Mouse (Mus musculus) MEL (cell line): Measurements from ENCODE around the gene Fen1. TPM values are rescaled to one million over a fixed set of nuclear protein-coding genes. Genes with fewer than 3 reads are reported as not detected.

Source experiments
- DNase-seq: peaks from one replicate; pipeline ENCODE4 v3.0.0; 2011; ENCODE audit warnings: low read depth, low spot score
- H3K27ac ChIP-seq: 2 replicates; pipeline ENCODE4 v1.5.1; 2012; ENCODE audit warnings: low read depth, mild to moderate bottlenecking, control low read depth, low read length, moderate library complexity; ENCODE audit not compliant: control insufficient read depth
- H3K27me3 ChIP-seq, 2 experiments: fragments of 150-350 bp in 1 of 2; sonication (generic) in 1 of 2; 2 replicates each; pipeline ENCODE4 v1.6.1; 2012; ENCODE audit warnings: low read length in 2 of 2, mild to moderate bottlenecking in 2 of 2, improper control_type of control experiment in 1 of 2, moderate library complexity in 1 of 2; ENCODE audit not compliant: insufficient read depth in 2 of 2, control insufficient read depth in 1 of 2
- H3K36me3 ChIP-seq, 2 experiments: 2 replicates each; pipeline ENCODE4 v1.6.1; 2012 to 2014; ENCODE audit warnings: low read length in 2 of 2, improper control_type of control experiment in 1 of 2, inconsistent platforms in 1 of 2, mild to moderate bottlenecking in 1 of 2; ENCODE audit not compliant: insufficient read depth in 2 of 2, control insufficient read depth in 1 of 2
- H3K4me1 ChIP-seq, 2 experiments: fragments of 150-350 bp in 1 of 2; sonication (generic) in 1 of 2; 2 replicates each; pipeline ENCODE4 v1.6.1; 2012; ENCODE audit warnings: low read length in 2 of 2, improper control_type of control experiment in 1 of 2, mild to moderate bottlenecking in 1 of 2; ENCODE audit not compliant: insufficient read depth in 2 of 2, control insufficient read depth in 1 of 2
- H3K4me3 ChIP-seq, 2 experiments: fragments of 150-350 bp in 1 of 2; sonication (generic) in 1 of 2; 2 replicates each; pipeline ENCODE4 v1.5.1; 2012; ENCODE audit warnings: low read depth in 2 of 2, low read length in 2 of 2, mild to moderate bottlenecking in 2 of 2, moderate library complexity in 2 of 2, control low read depth in 1 of 2, improper control_type of control experiment in 1 of 2; ENCODE audit not compliant: control insufficient read depth in 1 of 2, insufficient read depth in 1 of 2
- H3K79me2 ChIP-seq: 2 replicates; pipeline ENCODE4 v1.6.1; 2012; ENCODE audit warnings: mild to moderate bottlenecking, low read length, moderate library complexity; ENCODE audit not compliant: control insufficient read depth, poor library complexity, insufficient read depth
- H3K9ac ChIP-seq: 2 replicates; pipeline ENCODE4 v1.6.1; 2012; ENCODE audit warnings: low read depth, mild to moderate bottlenecking, control low read depth, low read length, moderate library complexity; ENCODE audit not compliant: control insufficient read depth, poor library complexity, severe bottlenecking
- H3K9me3 ChIP-seq: fragments of 150-350 bp; sonication (generic); replicated peaks from 2 replicates; pipeline ENCODE4 v1.6.1; 2012; ENCODE audit warnings: mild to moderate bottlenecking, low read length, improper control_type of control experiment, moderate library complexity; ENCODE audit not compliant: insufficient read depth
- CHD1 ChIP-seq: IDR thresholded peaks from 2 replicates; pipeline ENCODE4 v1.6.1; 2012; ENCODE audit warnings: low read depth, mild to moderate bottlenecking, inconsistent platforms, low read length, improper control_type of control experiment
- CTCF ChIP-seq, 3 experiments: IDR thresholded peaks in 2 of 3; conservative IDR thresholded peaks in 1 of 3; 2 replicates each; pipeline ENCODE4 v1.5.1; 2011 to 2012; ENCODE audit warnings: low read length in 3 of 3, low read depth in 2 of 3, mild to moderate bottlenecking in 2 of 3, improper control_type of control experiment in 1 of 3, inconsistent platforms in 1 of 3, mixed read lengths in 1 of 3, moderate library complexity in 1 of 3; ENCODE audit not compliant: control insufficient read depth in 1 of 3, insufficient read depth in 1 of 3, poor library complexity in 1 of 3, severe bottlenecking in 1 of 3
- E2F4 ChIP-seq: IDR thresholded peaks from 2 replicates; pipeline ENCODE4 v1.6.1; 2011; ENCODE audit warnings: low read depth, low read length, improper control_type of control experiment, borderline replicate concordance
- HCFC1 ChIP-seq: IDR thresholded peaks from 2 replicates; pipeline ENCODE4 v1.6.1; 2012; ENCODE audit warnings: low read depth, mild to moderate bottlenecking, inconsistent platforms, low read length, improper control_type of control experiment, moderate library complexity
- JUND ChIP-seq: IDR thresholded peaks from 2 replicates; pipeline ENCODE4 v1.6.1; 2011; ENCODE audit warnings: low read depth, mild to moderate bottlenecking, improper control_type of control experiment, low read length
- KAT2A ChIP-seq: conservative IDR thresholded peaks from 2 replicates; pipeline ENCODE4 v1.6.1; 2012; ENCODE audit warnings: low read depth, low read length, improper control_type of control experiment, inconsistent platforms
- MAFK ChIP-seq: IDR thresholded peaks from 2 replicates; pipeline ENCODE4 v1.6.1; 2011; ENCODE audit warnings: low read depth, mild to moderate bottlenecking, low read length, improper control_type of control experiment, borderline replicate concordance
- MAZ ChIP-seq: IDR thresholded peaks from 2 replicates; pipeline ENCODE4 v1.6.1; 2012; ENCODE audit warnings: low read depth, mild to moderate bottlenecking, inconsistent platforms, low read length, improper control_type of control experiment
- MEF2A ChIP-seq: IDR thresholded peaks from 2 replicates; pipeline ENCODE4 v1.6.1; 2014; ENCODE audit warnings: low read depth, mild to moderate bottlenecking, inconsistent platforms, low read length, improper control_type of control experiment; ENCODE audit not compliant: poor library complexity, insufficient replicate concordance, severe bottlenecking; ENCODE audit errors: extremely low read depth
- MYB ChIP-seq: IDR thresholded peaks from 2 replicates; pipeline ENCODE4 v1.6.1; 2011; ENCODE audit warnings: mild to moderate bottlenecking, low read depth, low read length, improper control_type of control experiment
- MYC ChIP-seq: IDR thresholded peaks from 2 replicates; pipeline ENCODE4 v1.6.1; 2011; ENCODE audit warnings: low read depth, mild to moderate bottlenecking, low read length, improper control_type of control experiment, moderate library complexity
- NELFE ChIP-seq: IDR thresholded peaks from 2 replicates; pipeline ENCODE4 v1.6.1; 2011; ENCODE audit warnings: low read depth, low read length, improper control_type of control experiment
- POLR2A ChIP-seq, 2 experiments: IDR thresholded peaks; 2 replicates each; pipeline ENCODE4 v1.6.1; 2011 to 2012; ENCODE audit warnings: low read length in 2 of 2, mild to moderate bottlenecking in 2 of 2, control low read depth in 1 of 2, improper control_type of control experiment in 1 of 2, low read depth in 1 of 2, moderate library complexity in 1 of 2; ENCODE audit not compliant: control insufficient read depth in 1 of 2, insufficient read depth in 1 of 2, poor library complexity in 1 of 2
- POLR2AphosphoS2 ChIP-seq: IDR thresholded peaks from 2 replicates; pipeline ENCODE4 v1.6.1; 2011; ENCODE audit warnings: low read length, improper control_type of control experiment
- POLR2AphosphoS5 ChIP-seq: IDR thresholded peaks from 2 replicates; pipeline ENCODE4 v1.6.1; 2012; ENCODE audit warnings: low read depth, borderline replicate concordance, mild to moderate bottlenecking, inconsistent platforms, low read length, moderate library complexity, mixed read lengths
- RAD21 ChIP-seq: IDR thresholded peaks from 2 replicates; pipeline ENCODE4 v1.6.1; 2011; ENCODE audit warnings: mild to moderate bottlenecking, low read depth, low read length, improper control_type of control experiment
- RCOR1 ChIP-seq: IDR thresholded peaks from 2 replicates; pipeline ENCODE4 v1.6.1; 2012; ENCODE audit warnings: low read depth, mild to moderate bottlenecking, inconsistent platforms, low read length, improper control_type of control experiment
- SMC3 ChIP-seq: IDR thresholded peaks from 2 replicates; pipeline ENCODE4 v1.6.1; 2011; ENCODE audit warnings: low read depth, low read length, improper control_type of control experiment
- TAL1 ChIP-seq: IDR thresholded peaks from 2 replicates; pipeline ENCODE4 v1.6.1; 2012; ENCODE audit warnings: mild to moderate bottlenecking, inconsistent platforms, low read length, moderate library complexity, mixed read lengths
- TBP ChIP-seq: IDR thresholded peaks from 2 replicates; pipeline ENCODE4 v1.8.0; 2011; ENCODE audit warnings: low read depth, low read length, improper control_type of control experiment
- USF1 ChIP-seq: IDR thresholded peaks from 2 replicates; pipeline ENCODE4 v1.6.1; 2014; ENCODE audit warnings: low read depth, mild to moderate bottlenecking, inconsistent platforms, low read length, improper control_type of control experiment, moderate library complexity
- ZC3H11A ChIP-seq: IDR thresholded peaks from 2 replicates; pipeline ENCODE4 v1.6.1; 2012; ENCODE audit warnings: low read depth, mild to moderate bottlenecking, inconsistent platforms, low read length, improper control_type of control experiment
- ZNF384 ChIP-seq: IDR thresholded peaks from 2 replicates; pipeline ENCODE4 v1.6.1; 2012; ENCODE audit warnings: low read depth, mild to moderate bottlenecking, inconsistent platforms, low read length, improper control_type of control experiment
- polyA plus RNA-seq, 2 experiments: library from polyadenylated mRNA; stranded (reverse) in 1 of 2; unstranded in 1 of 2; fragments of >175 nt in 1 of 2; fragments of >200 nt in 1 of 2; gene quantifications; 2 replicates each; pipeline versions ENCODE4 v1.2.1 to v1.2.4; 2012; ENCODE audit warnings: low replicate concordance in 2 of 2, low read depth in 1 of 2; ENCODE audit not compliant: insufficient read length in 2 of 2, insufficient read depth in 1 of 2, missing spikeins in 1 of 2
- total RNA-seq: library from RNA; depleted of rRNA; stranded (reverse); fragments of 300-350 nt; gene quantifications from 2 replicates; pipeline ENCODE4 v1.2.3, GENCODE M21; 2012

Fen1 gene
- total and polyA plus RNA-seq, 3 experiments: 145 to 189 TPM; not detected in 1

GRCm38 (mm10) chr19:10232327-10233017 is 28.5 kb upstream of the Fen1 start:
- no peak for DNase-seq
- no peaks in the 10 kb centered on the region for H3K36me3 ChIP-seq
- H3K27me3 ChIP-seq: no peaks in the 10 kb centered on the region
- H3K27ac ChIP-seq: no peak overlapping the region
- TF ChIP-seq POLR2A (IDR thresholded peaks at IDR 0.05; ENCODE audit: control insufficient read depth in 1 of 2, insufficient read depth in 1 of 2, low read depth in 1 of 2, low read length in 2 of 2, poor library complexity in 1 of 2): no peak
- no peak for TF ChIP-seq KAT2A
- no peak for TF ChIP-seq TBP
- no peak for TF ChIP-seq POLR2AphosphoS2
- TF ChIP-seq JUND: no peak
- TF ChIP-seq POLR2AphosphoS5: no peak
- no peak for TF ChIP-seq CTCF (IDR thresholded peaks at IDR 0.05 in 2 of 3, conservative IDR thresholded peaks at IDR 0.05 in 1 of 3; ENCODE audit: control insufficient read depth in 1 of 3, insufficient read depth in 1 of 3, low read depth in 2 of 3, low read length in 3 of 3, poor library complexity in 1 of 3, severe bottlenecking in 1 of 3)
- TF ChIP-seq ZC3H11A: no peak
- TF ChIP-seq CHD1: no peak
- no peak for TF ChIP-seq MAZ
- TF ChIP-seq HCFC1: no peak
- H3K9me3 ChIP-seq: no peaks in the 10 kb centered on the region
- no peak overlapping the region for H3K4me3 ChIP-seq
- H3K79me2 ChIP-seq: no peaks in the 10 kb centered on the region
- H3K4me1 ChIP-seq: no peaks in the 10 kb centered on the region
- H3K9ac ChIP-seq: no peak overlapping the region

GRCm38 (mm10) chr19:10231871-10232270 is 27.9 kb upstream of the Fen1 start:
- H3K9me3 ChIP-seq: no peaks in the 10 kb centered on the region
- no peaks in the 10 kb centered on the region for H3K36me3 ChIP-seq
- no peaks in the 10 kb centered on the region for H3K4me1 ChIP-seq
- H3K27me3 ChIP-seq: no peaks in the 10 kb centered on the region
- no peak overlapping the region for H3K9ac ChIP-seq
- DNase-seq: no peak
- H3K27ac ChIP-seq: no peak overlapping the region
- no peak overlapping the region for H3K4me3 ChIP-seq
- H3K79me2 ChIP-seq: no peaks in the 10 kb centered on the region
- no peak for TF ChIP-seq POLR2A (IDR thresholded peaks at IDR 0.05; ENCODE audit: control insufficient read depth in 1 of 2, insufficient read depth in 1 of 2, low read depth in 1 of 2, low read length in 2 of 2, poor library complexity in 1 of 2)
- TF ChIP-seq RCOR1: no peak
- TF ChIP-seq E2F4: no peak
- TF ChIP-seq CTCF (IDR thresholded peaks at IDR 0.05 in 2 of 3, conservative IDR thresholded peaks at IDR 0.05 in 1 of 3; ENCODE audit: control insufficient read depth in 1 of 3, insufficient read depth in 1 of 3, low read depth in 2 of 3, low read length in 3 of 3, poor library complexity in 1 of 3, severe bottlenecking in 1 of 3): no peak
- TF ChIP-seq SMC3: no peak
- no peak for TF ChIP-seq MEF2A
- no peak for TF ChIP-seq TBP
- TF ChIP-seq MAFK: no peak
- no peak for TF ChIP-seq RAD21
- TF ChIP-seq KAT2A: no peak
- no peak for TF ChIP-seq MYC
- TF ChIP-seq ZC3H11A: no peak
- TF ChIP-seq NELFE: no peak
- TF ChIP-seq USF1: no peak
- TF ChIP-seq TAL1: no peak
- no peak for TF ChIP-seq MYB
- TF ChIP-seq ZNF384: no peak
